Mouse (Mus musculus) spleen, postnatal 14 days (tissue): ENCODE data around the gene Stk35.
"Not testable (repeated sequence)": the region's sequence is repeated elsewhere in the genome, so short reads cannot be mapped to it uniquely, and the experiment has no call there.

Experiments
- DNase-seq, 2 experiments: peaks; one replicate each; pipeline ENCODE4 v3.0.0; 2021 to 2022; ENCODE audit warnings: low spot score in 2 of 2

Gene Stk35

DNA sequence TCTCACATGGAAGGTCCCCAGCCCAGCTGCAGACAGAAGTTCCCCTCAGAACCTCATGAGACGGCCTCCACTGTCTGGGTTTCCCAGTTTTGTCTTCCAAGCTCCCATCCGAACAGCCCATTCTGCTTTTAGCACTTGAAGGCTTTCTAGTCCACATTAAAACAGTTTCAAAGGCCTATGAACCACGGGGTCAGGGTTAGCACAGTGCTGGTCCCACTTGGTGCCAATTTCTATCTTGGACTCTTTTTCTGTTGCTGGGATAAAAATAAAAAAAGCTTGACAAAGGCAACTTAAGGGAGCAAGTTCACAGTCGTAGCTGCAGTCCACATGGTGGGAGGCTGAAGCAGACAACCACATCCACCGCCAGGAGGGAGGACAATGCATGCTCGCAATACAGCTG is 34.6 kb downstream of the Stk35 start:
- DNase-seq, result no peak

DNA sequence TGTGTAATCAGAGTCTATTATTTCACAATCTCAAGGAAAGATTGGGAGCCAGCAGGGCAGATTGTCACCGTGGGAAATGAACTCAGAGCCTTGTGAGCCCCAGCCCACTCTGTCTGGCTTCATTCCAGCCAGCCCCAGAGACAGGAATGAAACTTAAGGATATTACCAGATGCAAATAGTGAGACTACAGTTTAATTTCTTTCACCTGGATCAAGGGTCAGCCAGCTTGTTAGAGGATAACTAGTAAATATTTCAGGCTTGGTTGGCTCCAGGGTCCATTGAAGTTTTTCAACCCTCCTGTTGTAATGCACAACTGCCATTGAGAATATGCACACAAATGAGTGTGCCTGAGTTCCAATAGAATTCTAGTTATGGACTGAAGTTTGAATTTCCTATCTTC is 36.6 kb downstream of the Stk35 start:
- no peak for DNase-seq

DNA sequence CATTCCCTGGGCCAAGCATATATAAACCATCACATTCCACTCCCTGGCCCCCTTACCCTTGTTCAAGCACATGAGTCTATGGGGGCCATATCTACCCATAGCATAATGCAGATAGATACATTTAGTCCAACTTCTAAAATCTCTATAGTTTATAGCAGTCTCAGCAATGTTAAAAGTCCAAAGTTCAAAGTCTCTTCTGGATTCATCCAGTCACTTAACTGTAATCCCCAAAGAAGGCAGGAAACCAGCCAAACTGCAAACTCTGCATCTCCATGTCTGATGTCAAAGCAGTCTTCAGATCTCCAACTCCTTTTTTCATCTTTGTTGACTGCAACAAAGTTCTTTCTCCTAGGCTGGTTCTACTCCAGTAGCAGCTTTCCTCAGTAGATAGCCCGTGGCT is 38.0 kb downstream of the Stk35 start:
- no peak for DNase-seq

DNA sequence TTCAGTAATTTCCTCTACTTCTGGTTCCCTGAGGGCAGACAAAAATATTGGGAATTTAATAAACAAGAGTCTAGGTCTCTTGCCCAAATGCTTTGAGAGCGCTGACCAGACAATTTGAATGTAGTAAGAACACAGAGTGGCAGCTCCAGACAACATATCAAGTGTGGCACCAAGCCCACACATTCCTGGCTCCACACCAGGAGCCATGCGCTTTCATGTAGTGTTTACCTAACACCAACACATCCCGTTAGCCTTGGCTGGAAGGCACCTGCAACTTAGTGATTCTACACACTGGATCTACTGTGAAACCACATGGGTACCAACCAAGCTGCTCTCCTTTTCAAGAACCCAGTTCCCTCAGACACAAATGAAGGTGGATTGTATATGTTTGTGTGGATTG is 45.5 kb downstream of the Stk35 start:
- no peak for DNase-seq

DNA sequence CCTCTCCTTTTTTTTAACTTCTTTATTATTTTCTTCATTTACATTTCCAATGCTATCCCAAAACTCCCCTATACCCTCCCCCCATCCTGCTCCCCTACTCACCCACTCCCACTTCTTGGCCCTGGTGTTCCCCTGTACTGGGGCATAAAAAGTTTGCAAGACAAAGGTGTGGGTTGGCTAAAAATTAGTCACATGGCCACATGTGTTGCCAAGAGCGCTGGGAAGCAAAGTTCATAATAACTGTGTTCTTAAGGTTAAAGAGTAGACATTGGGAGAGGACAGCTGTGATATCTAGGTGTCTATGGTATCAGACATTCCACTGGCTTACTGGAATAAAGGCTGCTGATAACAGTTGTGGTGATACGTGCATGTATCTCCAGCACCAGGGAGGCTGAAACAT is 46.2 kb downstream of the Stk35 start:
- DNase-seq, result no peak

DNA sequence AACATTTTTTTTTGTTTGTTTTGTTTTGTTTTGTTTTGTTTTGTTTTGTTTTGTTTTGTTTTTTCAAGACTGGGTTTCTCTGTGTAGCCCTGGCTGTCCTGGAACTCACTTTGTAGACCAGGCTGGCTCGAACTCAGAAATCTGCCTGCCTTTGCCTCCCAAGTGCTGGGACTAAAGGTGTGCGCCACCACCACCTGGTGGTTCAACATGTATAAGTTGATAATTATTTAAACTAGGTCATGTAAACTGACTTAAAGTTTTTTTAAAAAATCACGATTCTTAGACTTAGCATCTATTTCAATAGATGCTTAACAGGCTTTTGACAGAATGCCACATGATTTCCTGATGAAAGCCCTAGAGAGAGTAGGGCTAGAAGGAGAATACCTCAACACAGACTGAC is 48.8 kb downstream of the Stk35 start:
- DNase-seq, result not testable (repeated sequence)

DNA sequence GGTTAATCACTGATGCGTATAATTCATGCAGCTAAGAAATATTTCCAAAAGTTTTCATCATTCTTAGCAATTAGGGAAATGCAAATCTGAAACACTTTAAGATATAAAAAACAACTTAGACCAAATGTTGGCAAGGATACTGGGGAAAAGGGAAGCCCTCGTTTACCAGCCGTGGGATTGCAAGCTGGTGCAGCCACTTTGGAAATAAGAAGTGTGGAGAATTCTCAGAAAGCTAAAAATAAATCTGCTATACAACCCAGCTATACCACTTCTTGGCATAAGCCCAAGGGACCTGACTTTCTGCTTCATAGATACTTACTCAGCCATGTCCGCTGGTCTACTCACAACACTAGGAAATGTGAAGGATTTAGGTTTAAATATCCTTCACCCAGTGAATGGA is 51.2 kb downstream of the Stk35 start:
- DNase-seq, result no peak

DNA sequence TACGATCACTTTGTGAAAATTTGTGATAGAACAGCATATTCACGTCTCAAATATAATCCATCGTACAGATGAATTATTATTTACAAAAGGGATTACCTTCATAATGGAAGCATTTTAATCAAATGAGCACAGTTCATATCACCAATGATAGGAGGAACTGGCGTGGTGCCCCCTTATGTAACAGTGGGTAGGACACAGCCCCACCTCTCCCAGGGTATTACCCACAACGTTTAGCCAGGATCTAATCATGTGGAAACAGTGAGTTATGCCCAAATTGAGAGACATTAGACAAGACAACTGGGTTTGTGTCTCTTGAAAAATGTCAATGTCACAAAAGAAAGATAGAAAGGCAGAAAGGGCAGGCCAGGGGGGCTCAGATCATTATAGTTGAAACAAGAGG is 62.9 kb downstream of the Stk35 start:
- DNase-seq, result no peak

DNA sequence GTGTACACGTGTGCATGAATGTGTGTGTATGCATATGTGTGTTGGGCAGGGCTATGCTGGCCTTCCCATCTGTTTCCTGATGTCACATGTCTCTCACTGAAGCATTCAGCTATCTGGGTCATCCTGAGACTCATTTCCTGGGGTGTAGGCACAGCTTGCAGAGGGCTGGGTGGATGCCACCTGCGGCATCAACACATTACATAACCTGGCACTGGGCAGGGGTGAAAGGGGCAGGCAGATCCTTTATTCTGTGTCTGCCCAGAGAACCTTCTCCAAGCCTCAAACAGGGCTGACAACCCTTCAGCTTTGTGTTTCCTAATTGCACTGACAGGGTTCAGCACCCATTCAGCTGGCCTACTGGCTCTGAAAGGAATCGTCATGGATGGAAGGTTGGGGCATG is 64.6 kb downstream of the Stk35 start:
- no peak for DNase-seq

DNA sequence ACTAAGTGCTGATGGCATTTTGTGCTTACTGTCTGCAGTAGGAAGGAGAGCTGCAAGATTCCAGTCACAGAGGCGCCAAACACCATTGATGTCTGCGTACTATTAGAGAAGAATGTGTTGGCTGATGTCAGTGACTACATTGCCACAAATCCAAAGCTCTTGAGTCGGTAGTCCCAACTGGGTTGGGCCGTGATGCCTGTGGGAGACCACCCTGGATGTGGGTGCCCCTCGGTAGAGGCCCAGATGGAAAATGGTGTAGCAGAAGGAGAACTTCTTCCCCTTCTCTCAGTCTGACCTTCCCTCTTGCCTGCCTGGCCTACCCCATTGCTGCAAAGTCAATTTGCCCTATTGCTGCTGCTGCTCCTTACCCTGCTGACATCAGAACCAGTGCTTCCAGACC is 68.8 kb downstream of the Stk35 start:
- DNase-seq, result no peak

DNA sequence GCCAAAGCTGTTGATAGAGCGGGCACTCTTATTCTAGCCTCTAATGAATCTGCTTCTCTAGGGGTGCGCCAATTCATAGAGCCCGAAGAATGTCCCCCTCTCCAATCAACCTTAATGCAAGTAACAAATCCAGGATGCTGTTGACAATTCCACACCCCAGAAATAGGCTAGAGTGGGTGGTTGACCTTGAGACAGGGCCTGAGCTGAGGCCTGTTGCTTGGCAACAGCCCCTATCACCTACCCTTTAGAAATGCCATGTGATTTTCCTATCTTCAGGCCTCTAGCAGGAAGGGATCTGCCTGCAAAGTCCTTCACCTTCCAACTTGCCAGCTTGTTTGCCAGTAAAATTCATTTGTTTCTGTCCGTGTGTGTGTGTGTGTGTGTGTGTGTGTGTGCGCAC is 70.9 kb downstream of the Stk35 start:
- no peak for DNase-seq

DNA sequence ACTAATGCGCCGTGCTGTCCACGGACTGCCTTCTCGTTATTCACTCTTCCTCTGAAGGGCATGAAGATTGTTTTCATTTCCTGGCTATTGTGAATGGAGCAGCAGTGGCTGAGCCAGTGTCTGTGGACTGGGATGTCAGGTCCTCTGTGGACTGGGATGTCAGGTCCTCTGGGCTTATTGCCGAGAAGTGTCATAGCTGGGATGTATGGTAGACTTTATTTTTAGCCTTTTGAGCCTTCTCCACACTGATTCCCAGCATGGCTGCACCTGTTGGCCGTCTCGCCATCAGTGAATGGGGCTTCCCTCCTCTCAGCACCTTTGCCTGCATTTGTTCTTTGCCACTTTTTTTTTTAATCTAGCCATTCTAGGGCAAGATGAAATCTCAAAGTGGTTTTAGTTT is 71.8 kb downstream of the Stk35 start:
- DNase-seq, result no peak

DNA sequence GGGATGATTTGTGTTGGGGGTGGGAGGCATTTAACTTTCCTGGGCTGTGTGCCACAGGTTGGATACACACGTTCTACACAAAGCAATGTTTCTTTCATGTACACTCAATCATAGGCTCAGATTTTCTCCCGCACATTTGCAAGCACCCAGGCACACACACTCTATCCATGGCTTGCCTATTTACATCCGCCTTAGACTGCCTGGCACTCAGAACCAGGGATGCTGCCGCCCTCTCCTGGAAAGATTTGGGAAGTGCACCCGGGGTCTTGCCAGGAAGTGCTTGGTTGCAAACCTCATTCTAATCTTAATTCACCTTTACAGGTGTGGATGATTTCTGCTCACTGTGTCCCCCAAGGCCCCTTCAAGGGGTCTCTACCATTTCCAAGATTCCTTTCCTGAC is 73.2 kb downstream of the Stk35 start:
- DNase-seq, result peak; percentile 46 to 71

DNA sequence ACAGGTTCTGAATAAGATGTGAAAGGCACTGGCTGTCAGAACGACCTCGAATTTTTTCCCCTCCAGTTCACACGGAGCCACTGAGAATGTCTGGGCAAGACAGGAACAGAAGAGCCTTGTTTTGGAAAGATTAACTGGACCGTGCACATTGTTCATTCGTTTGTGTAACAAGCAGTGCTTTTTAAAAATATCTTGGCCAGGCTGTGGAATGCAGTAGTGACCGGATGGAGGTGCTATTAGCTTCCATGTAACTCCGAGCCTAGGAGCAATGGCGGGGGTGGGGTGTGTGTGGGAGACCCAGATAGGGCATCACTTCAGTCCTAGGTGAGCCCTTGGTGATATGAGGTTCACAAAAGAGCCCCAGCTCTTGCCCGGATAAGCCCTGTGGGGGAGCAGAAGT is 73.8 kb downstream of the Stk35 start:
- DNase-seq, result no peak

DNA sequence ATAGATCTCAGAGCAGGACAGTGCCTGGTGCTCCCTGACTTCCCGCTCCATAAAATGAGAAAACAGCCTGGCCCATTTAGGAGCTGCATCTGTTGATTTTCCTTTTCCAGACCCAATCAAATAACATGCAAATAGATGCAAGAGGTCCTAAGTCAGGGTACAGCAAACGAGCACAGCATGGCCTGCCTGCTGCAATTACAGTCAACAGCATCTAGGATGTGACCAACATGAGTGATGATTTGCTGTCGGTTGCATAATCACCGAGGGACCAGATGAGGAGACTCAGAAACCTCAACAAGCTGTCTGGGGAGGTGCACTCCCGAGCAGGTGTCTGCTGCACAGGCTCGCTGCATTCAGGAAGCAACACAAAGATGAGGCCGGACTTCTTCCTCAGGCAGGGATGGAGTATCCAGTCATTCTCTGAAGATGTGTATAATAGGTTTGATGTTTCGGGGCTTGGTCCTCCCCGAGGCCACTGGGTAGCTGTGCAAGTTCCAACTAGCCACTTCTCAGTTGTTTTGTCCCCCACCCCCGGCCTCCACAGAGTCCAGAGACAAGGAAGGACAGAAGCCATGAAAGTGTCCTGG is 74.3 kb downstream of the Stk35 start:
- DNase-seq, result no peak

DNA sequence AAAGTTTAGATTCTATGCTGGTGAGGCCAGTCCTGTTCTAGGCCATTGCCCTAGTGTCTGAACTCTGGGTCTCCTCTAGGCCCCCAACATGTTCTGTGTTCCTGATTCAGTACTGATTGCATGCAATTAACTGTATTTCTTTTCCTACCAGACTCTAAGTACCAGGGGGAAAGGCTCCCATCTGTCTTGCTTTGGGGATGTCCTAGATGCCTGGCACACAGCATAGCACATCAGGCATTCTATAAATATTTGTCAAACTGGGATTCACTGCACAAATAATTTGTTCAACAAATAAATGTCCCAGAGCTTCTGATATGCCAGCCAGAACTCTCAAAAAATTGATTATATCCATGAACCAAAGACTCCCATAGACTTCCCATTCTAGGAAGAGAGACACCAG is 76.6 kb downstream of the Stk35 start:
- DNase-seq, result no peak

DNA sequence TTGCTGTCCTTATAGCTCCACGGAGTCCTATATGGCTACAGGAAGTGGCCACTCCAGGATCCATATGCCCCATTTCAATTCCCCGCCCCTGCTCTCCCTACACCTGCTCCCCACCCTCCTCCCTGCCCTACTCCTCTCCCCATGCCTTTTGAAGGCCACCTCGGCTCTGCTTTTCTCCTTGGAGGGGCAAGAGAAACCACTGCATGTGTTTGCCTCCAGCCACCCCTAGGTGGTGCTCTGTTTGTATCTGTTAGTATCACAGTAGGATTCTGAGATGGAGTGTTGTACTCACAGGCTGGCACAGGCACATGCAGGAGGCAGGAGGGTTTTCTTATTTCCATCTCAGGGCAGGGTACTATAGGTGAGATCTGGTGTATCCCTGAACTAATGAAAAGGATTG is 79.5 kb downstream of the Stk35 start:
- DNase-seq, result peak in 1 of 2 experiments; percentile 24

DNA sequence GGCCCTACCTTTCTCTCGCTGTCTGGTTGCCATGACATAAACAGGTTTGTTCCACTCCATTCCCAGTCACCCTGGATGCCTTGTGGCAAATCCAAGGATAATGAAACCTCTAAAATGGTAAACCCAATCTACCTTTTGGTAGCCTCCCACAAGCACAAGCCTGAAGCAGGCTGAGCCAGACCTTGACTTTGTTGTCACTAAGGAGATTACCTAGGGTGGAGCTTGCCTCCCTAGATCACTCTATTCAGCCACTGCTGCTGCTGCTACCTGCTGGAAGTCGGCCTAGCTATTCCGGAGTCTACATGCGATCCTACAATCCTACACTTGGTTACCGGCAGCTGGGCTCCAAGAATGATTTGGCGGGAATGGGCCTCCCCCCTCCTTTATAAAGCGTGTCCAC is 79.9 kb downstream of the Stk35 start:
- no peak for DNase-seq

DNA sequence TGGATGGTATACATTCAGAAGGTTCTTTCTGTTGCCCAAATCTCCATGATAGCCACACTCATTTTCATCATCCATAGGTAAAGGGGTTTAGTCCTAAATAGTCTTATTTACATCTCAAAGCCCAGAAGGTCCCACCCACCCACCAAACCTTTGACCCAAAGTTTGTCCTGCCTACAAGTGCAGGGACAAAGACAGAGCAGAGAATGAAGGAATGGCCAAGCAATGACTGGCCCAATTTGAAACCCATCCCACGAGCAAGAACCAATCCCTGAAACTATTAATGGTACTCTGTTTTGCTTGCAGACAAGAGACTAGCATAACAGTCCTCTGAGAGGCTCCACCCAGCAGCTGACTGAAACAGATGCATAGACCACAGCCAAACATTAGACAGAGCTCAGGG is 81.6 kb downstream of the Stk35 start:
- DNase-seq, result no peak
